Mouse (Mus musculus) CH12.LX (cell line): ENCODE measurements around the gene Cnot8.

Experiments used
- CHD1 ChIP-seq: IDR thresholded peaks from 2 replicates; pipeline ENCODE4 v1.6.1; 2012; ENCODE audit warnings: low read depth, low read length, improper control_type of control experiment, inconsistent platforms
- CTCF ChIP-seq, 2 experiments: IDR thresholded peaks in 1 of 2; conservative IDR thresholded peaks in 1 of 2; 2 replicates each; pipeline ENCODE4 v1.5.1; 2011 to 2012; ENCODE audit warnings: low read depth in 2 of 2, low read length in 2 of 2, improper control_type of control experiment in 1 of 2, inconsistent platforms in 1 of 2, mild to moderate bottlenecking in 1 of 2, moderate library complexity in 1 of 2
- E2F4 ChIP-seq: IDR thresholded peaks from 2 replicates; pipeline ENCODE4 v1.6.1; 2011; ENCODE audit warnings: low read depth, low read length, improper control_type of control experiment; ENCODE audit not compliant: insufficient replicate concordance
- GABPA ChIP-seq: IDR thresholded peaks from 2 replicates; pipeline ENCODE4 v1.6.1; 2012; ENCODE audit warnings: low read depth, low read length, improper control_type of control experiment, inconsistent platforms; ENCODE audit not compliant: insufficient replicate concordance
- JUND ChIP-seq: conservative IDR thresholded peaks from 2 replicates; pipeline ENCODE4 v1.6.1; 2011; ENCODE audit warnings: low read depth, low read length, improper control_type of control experiment
- MXI1 ChIP-seq: IDR thresholded peaks from 2 replicates; pipeline ENCODE4 v1.6.1; 2011; ENCODE audit warnings: mild to moderate bottlenecking, low read depth, low read length, improper control_type of control experiment
- POLR2A ChIP-seq: IDR thresholded peaks from 2 replicates; pipeline ENCODE4 v1.6.1; 2011; ENCODE audit warnings: low read depth, mild to moderate bottlenecking, improper control_type of control experiment, low read length
- TCF12 ChIP-seq: IDR thresholded peaks from 2 replicates; pipeline ENCODE4 v1.6.1; 2014; ENCODE audit warnings: low read depth, mild to moderate bottlenecking, inconsistent platforms, low read length, improper control_type of control experiment
- ZNF384 ChIP-seq: IDR thresholded peaks from 2 replicates; pipeline ENCODE4 v1.6.1; 2012; ENCODE audit warnings: low read depth, low read length, improper control_type of control experiment, inconsistent platforms

DNA sequence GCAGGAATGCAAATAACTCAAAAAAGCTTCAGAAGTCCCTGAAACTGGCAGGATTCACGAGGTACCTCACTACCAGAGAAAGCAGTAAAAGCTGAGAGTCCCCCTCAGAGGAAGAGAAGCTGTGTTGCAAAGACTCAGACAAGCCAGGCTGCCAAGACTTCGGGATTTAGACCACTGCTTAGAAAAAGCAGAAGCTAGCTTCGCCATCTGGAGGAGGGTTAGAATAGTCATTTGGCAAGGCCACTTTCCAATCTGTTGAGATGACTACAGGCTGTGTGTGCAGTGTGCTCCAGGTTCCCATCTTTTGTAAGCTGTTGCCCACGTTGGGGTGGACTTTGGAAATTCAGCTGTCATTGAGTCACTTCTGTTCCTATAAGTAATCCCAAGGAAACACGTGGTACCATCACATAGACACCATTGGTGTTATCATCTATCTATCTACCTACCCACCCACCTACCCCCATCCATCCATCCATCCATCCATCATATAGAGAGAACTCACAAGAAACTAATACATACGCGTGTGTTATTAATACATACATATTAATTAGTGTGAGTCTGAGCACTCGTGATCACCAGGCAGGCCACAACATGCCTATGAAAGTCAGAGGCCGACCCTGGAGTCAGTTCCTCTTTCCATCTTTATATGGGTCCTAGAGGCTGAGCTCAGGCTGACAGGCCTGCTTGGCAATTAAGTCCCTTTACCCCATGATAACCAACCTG, 39.9 kb downstream of the Cnot8 start:
- TF ChIP-seq JUND (0 out of 2 replicates have a peak, but pooled peaks have one; percentile 7), TCF12 (peak; percentile 85), E2F4 (no peak), ZNF384 (no peak), GABPA (no peak), POLR2A (no peak; the same call in 1 of the 2 replicates), CHD1 (peak; percentile 100), CTCF (conservative IDR thresholded peaks at IDR 0.05 in 1 of 2, IDR thresholded peaks at IDR 0.05 in 1 of 2; ENCODE audit: low read depth in 2 of 2, low read length in 2 of 2) (peak in 1 of 2 experiments; percentile 24; a peak in 1 of 4 replicates), MXI1 (peak; percentile 74; the same call in 1 of the 2 replicates)
